Mouse (Mus musculus) hematopoietic stem cell, adult 5-6 weeks (primary cell): ENCODE measurements around the gene Zfp704. TPM values are rescaled to one million over a fixed set of nuclear protein-coding genes. Genes with fewer than 3 reads are reported as not detected.
A peak's percentile ranks its signal among the peaks of the same experiment; 100 is the strongest.

Experiments
- ATAC-seq, 2 experiments: fragments of 125-278 bp in 1 of 2; replicated peaks in 1 of 2; 2 replicates each; pipeline ENCODE4 v1.8.0; 2016 to 2017; ENCODE audit warnings: inconsistent platforms in 2 of 2, mild to moderate bottlenecking in 2 of 2, moderate number of reproducible peaks in 2 of 2, low read depth in 1 of 2, moderate TSS enrichment in 1 of 2; ENCODE audit not compliant: low FRiP score in 2 of 2, poor library complexity in 2 of 2, severe bottlenecking in 2 of 2, insufficient read depth in 1 of 2, low TSS enrichment in 1 of 2
- total RNA-seq: library from RNA; stranded (forward); fragments of 172-1452, 232-1000 nt; gene quantifications from 2 replicates; pipeline ENCODE4 v1.2.3, GENCODE M21; 2017

Zfp704 gene
- total RNA-seq, 1 experiment from 2014 or later: 16.3 TPM

DNA sequence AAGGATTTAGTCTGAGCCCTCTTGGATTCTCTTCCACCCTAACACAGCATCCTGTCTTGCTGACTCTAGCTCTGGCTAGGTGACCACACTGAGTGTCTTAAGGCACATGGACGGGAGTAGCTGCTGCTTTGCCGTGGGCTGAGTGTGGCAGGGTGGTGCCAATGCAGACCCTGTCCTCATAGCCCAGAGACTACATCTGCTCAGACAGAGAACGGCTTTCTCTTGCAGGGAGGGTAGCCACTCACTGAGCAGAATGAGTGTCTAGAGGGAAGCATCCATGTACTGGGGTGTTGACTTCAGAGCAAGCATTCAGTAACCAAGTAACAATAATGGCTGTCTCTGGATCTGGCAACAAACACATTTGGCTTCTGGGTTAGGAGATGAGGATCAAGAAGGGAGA is 179.9 kb downstream of the Zfp704 start:
- ATAC-seq: no peak

DNA sequence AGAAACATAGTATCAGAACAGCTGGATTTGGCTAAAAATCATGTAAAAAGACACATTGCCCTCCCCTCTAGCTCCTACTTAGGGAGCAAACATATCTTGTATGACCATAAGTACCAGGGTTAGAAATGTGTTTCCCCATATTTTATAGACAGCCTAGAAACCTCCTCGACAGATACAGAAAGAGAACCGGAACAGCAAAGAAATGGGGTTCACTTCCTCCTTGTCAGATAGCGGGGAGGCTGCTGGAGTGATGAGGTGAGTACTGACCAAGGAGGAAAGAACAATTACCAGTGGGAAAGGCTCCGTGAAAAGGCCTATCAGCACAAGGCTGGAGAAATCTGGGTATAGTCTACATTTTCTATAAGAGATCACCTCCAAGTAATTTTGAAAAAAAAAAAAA is 182.1 kb downstream of the Zfp704 start:
- ATAC-seq: no peak

DNA sequence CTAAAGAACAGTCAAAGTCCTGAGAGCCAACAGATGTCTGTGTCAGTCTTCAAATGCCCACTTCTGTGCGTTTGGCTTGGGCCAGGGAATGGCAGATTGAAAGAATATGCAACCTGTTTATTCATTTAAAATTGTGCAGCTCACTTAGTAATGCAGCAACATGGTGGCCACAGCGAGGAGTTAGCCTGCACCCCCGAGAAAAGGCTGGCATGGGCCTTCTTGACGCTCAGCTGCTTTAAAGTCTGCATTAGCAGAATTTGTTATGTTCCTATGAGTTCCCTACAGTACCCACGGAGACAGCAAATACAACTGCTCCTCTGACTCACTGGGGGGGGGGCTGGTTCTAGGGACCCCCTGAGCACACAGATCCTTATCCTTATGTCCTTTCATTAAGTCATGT is 184.2 kb downstream of the Zfp704 start:
- no peak for ATAC-seq

DNA sequence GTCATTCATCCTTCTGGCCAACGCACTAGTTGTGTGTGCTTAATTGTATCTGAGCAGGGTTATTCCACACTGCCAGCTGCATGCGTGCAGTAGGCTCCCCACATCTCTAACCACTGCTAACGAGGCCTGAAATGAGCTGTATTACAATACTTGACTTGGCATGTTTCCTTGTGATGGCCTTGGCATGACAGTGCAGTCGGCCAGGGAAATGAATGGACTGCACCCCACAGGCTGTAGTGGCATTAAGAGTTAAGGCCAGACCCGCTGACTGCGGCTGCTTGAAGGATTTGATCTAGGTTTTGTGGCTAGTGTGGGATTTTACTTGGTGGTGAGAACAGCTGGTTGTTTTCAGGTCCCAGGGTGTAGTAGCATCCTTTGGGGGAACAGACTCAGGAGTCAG is 185.2 kb downstream of the Zfp704 start:
- ATAC-seq: no peak

DNA sequence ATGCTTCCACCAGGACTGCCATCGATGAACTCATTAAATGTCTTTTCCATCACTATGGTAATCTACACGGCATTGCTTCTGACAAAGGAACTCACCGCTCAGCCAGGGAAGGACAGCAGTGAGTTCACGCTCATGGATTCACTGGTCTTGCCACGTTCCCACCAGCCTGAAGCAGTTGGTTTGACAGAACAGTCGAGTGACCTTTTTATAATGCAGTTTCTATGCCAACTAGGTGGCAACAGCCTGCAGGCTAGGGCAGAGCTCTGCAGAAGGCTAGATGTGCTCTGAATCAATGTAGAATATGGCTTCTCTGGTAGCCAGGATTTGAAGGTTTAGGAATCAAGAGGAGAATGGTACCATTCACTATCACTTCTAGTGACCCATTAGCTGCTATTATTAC is 186.2 kb downstream of the Zfp704 start:
- no peak for ATAC-seq

DNA sequence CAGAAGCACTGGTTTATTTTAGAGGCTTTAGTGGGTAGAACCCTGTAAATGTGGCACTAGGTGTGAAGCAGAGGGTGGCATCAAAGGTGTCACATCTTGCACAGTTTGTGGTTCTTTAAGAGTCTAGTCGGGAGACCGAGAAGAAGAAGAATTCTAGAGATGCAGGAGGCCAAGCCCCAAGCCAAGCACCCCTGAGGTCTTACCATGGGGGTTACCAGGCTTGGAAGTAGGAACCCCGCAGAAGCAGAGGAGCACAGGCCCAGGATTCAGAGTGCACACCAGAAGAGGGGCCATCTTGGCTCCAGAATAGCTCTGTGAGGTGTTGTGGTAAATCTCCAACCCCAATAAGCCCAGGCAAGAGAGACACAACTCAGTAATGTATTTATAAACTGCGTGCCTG is 201.0 kb downstream of the Zfp704 start:
- no peak for ATAC-seq

DNA sequence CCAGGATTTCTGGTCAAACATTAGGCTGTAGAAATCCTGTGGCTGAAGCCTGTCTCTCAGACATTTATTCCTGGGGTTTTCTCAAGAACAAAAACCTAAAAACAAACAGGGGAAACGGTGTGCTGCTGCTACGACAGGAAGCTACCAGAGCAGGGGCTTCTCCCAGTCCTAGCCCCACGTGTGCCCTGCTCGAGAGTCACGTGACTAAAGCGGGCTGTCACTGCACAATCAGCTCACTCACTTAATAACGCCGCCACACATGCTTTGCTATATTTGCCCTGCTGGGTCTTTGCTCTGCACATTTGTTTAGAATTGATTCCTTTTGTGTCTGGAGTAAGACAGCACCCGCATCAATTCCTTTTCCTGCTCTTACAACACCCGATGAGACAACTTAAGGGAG is 202.1 kb downstream of the Zfp704 start:
- no peak for ATAC-seq

DNA sequence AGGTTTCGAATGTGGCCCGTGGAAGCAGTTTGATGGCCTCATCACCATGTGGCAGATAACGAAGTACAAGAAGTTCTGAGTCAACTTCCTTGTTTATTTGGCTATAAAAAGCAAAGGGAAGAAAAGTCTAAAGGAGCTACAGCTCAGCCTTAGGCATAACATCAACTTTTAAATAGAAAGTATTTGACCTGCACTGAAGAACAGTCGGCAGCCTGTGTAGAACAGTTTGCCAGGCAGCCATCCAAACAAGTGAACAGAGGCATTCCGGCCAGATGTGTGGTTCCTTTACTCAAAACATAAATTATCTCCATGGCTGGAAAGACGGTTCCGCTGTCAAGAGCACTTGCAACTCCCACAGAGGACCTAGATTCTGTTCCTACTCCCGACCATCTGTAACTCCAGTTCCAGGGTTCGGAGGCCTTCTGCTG is 202.8 kb downstream of the Zfp704 start:
- ATAC-seq: peak in 1 of 2 experiments; percentile 19; a peak in 1 of 4 replicates

DNA sequence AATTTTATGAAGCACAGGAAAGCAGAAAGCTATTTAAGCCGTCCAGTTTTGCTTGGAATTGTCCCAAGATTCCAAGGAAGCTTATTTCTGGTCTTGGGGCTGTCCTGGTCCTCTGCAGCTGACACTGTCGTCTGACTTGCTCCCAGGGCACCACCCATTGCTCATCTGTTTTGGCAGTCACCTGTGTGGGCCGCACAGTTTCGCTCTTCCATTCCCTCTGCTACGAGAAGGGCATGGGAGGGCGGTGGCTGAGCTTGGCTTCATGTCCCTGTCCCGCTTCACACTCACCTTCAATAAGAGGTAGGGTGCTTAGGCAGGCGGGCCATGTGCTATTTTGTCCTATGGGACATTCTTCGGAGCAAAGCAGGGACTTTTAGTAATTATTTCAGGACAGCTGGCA is 204.5 kb downstream of the Zfp704 start:
- ATAC-seq: no peak

DNA sequence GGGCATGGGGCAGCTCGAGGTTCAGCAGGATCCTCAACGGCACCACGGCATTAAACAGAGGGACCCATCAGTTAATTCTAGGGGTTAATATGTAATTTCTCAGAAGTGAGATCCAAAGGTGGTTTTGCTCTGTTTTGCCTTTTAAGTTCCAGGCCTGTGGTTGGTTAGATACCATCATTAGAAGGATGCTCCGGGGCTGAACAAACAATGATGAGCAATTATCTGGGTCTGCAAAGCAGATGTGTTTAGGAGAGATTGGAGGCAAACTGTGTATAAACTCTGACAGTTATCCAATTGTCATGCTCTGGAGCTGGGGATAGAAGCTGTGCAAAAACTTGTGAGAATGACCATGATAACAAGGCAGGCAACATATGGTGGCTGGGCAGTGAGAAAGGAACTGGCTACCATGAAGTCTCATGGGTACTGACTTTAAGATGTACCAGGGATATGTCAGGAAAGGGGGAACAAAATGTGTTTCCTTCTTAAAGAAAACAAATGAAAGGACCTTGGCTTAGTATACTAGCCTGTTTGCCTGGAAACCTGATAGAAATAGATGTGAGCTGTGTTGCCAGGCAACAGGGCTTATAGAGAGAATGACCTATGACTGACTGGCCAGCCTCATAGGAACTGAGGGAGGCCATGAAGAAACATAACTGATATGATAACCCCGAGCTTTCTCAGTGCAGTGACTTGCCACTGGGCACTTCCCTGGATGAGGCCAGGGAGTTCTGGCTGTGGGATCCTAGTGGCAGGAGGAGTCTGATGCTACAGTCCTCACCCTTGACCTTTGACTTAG is 206.4 kb downstream of the Zfp704 start:
- ATAC-seq: no peak; a peak in 1 of 4 replicates

DNA sequence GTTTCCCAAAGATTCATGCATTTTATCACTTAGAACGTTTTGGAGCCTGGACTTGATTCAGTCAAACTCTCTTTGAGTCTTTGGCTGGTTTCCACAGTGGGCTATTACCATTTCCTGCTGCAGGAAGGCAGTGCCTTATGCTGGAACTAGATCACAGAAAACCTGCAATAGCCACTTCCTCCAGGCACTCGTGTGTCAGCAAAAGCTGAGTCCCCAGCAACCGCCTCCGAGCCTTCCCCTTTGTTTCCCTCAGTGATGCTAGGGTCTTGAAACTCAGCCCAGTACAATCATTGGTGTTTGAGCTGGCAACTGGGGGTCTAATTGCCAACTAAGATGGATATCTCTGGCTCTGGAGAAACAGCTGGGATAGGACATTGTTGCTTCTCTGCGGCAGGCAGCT is 207.0 kb downstream of the Zfp704 start:
- ATAC-seq: peak; percentile 90 to 91

DNA sequence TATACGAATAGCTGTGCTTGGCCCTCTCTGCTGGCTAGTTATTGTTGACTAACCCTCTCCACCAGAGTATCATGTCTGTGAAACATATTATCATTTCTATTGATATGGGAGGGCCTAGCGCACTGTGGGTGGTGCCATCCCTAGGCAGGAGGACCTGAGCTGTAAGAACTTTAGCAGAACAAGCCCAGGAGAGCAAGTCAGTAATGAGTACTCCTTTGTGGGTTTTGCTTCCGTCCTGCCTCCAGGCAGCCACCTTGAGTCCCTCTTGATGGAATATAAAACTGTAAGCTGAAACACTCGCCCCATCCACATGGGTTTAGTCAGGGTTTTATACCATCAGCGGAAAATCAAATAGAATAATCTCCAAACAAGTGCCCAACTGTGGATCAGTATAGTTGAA is 207.5 kb downstream of the Zfp704 start:
- peak; percentile 18 to 23; a peak in 3 of 4 replicates for ATAC-seq

DNA sequence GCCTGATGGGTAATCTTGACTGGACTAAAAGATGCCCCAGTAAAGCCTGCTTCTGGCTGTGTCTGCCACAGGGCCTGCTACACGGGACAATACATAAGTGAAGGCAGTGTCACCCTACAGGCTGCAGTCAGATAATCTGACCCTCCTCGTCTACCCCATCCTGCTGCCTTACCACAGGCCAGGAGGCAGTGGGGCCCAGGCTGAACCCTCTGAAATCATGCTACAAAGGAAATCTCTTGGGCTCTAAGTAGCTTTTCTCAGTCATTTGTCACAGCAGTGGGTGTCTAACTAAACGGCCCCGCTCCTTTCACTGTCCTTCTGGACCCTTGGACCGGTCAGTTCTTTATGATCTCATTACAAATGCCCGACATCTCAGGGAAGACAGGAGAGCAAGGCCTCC is 208.2 kb downstream of the Zfp704 start:
- ATAC-seq: no peak

DNA sequence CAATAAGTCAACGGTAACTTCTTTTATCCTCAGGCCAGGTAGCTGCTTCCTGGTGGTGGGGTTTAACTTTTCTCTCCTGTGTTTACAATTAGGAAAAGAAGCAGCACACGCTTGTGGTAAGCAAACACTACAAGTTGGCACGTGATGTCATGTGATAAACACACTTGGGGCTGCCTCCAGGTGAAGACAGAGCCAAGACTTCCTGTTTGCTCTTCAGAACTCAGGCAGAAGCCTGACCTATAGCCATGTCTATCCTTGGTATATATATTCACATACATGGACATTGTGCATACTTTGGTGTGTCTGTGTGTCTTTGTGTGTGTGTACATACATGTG is 209.0 kb downstream of the Zfp704 start:
- ATAC-seq: no peak

DNA sequence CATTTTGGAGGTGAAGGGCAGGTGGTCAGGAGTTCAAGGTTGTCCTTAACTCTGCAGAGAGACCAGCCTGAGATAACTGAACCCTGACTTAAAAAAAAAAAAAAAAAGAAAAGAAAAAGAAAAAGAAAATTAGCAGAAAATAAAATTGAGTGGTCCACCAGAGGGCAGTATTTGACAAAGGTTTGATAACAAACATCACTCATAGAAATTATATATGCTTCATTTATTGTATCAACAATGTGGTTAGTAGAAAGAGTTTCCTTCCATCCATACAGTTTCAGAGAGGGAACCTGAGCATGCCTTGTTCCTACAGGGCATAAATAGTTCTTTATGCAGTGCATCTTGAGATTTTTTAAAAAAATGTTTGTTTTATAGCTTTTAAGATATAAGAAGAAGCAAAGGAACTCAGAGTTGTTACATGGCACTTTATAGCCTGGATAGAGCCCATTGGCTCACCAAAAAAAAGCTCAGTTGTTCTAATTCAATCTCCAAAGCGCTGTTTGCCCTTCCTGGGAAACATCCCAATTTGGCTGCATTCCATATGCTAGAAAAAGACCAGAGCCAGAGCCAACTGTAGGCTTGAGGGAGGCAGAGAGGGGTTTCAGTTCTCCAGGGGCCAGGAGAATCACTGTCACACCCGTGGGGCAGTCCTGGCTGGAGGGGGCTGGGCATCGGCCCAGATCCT is 209.5 kb downstream of the Zfp704 start:
- no peak for ATAC-seq

DNA sequence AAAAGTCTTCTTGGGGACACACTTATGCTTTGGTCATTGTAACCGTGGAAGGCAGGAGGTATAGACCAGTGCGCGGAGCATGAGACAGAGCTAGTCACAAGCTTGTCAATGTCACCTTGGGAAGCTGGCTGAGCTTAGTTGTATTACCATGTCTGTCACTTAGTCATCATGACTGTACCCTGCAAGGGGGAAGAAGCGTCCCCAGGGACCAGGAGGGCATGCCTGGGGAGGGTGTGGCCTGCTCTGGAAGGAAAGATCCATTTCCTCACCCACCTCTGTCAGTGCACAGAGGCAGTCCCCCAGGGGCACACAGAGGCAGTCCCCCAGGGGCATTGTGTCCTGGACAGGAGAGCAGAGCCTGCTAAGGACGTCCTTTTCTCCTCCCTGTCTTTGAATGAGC is 211.6 kb downstream of the Zfp704 start:
- no peak for ATAC-seq
